Comparison of ENCODE assay signal across 9 mouse cellular contexts in genomic region chrX:97142237-97142636, GRCm38 (mm10).
DNase-seq lines count a peak whose midpoint lies in the region; ATAC-seq lines count a peak whose summit lies in the region.
"Had no signal": no experiment of that assay in that cellular context is flagged by ENCODE, and none has a peak within 500 bp of the region (broad histone marks: within the 10 kb centered on the region; RNA-seq: fewer than 3 reads in every experiment).

No protein-coding gene starts in this region.

- no peak for DNase-seq in heart, postnatal 36 days
- peak; percentile 2 for DNase-seq in ES-CJ7 (ENCODE audit: low read depth, low spot score)
- no peak for DNase-seq in midbrain, embryonic 14.5 days
- DNase-seq in thymus, postnatal 4 days, result no peak
- no peak for DNase-seq in urinary bladder, postnatal 14 days (ENCODE audit: low spot score)
- no peak for DNase-seq in thymus, postnatal 10 days (ENCODE audit: low spot score in 2 of 2)

- peak overlapping the region; percentile 52 for H3K4me2 ChIP-seq in heart, embryonic 13.5 days
- peak overlapping the region; percentile 43 for H3K4me2 ChIP-seq in forebrain, embryonic 16.5 days (ENCODE audit: low read length)
- peak overlapping the region; percentile 45 for H3K4me2 ChIP-seq in midbrain, embryonic 14.5 days (ENCODE audit: low read length)

- no peaks in the 10 kb centered on the region for H3K9me3 ChIP-seq in heart, embryonic 13.5 days
- H3K9me3 ChIP-seq in forebrain, embryonic 16.5 days (ENCODE audit: control insufficient read depth, low read length), result no peaks in the 10 kb centered on the region
- no peaks in the 10 kb centered on the region for H3K9me3 ChIP-seq in midbrain, embryonic 14.5 days (ENCODE audit: control insufficient read depth, low read length)

- H3K9ac ChIP-seq in heart, embryonic 13.5 days, result no peak overlapping the region
- no peak overlapping the region for H3K9ac ChIP-seq in forebrain, embryonic 16.5 days (replicated peaks; ENCODE audit: low read depth, low read length)
- H3K9ac ChIP-seq in midbrain, embryonic 14.5 days (replicated peaks; ENCODE audit: low read length), result no peak overlapping the region

- no peak overlapping the region for H3K27ac ChIP-seq in heart, embryonic 13.5 days (replicated peaks)
- H3K27ac ChIP-seq in forebrain, embryonic 16.5 days (ENCODE audit: low read length), result no peak overlapping the region
- no peak overlapping the region for H3K27ac ChIP-seq in midbrain, embryonic 14.5 days (replicated peaks; ENCODE audit: low read depth, low read length)
- H3K27ac ChIP-seq: left cerebral cortex, adult 2 months had no signal

- no peak for ATAC-seq in heart, embryonic 13.5 days (ENCODE audit: extremely low read depth, insufficient number of reproducible peaks, low FRiP score, low TSS enrichment)
- 0 out of 2 replicates have a peak, but pooled peaks have one; percentile 23 for ATAC-seq in forebrain, embryonic 16.5 days
- no peak for ATAC-seq in midbrain, embryonic 14.5 days (ENCODE audit: low FRiP score, low TSS enrichment)

- no peaks in the 10 kb centered on the region for H3K27me3 ChIP-seq in heart, embryonic 13.5 days (replicated peaks)
- no peaks in the 10 kb centered on the region for H3K27me3 ChIP-seq in forebrain, embryonic 16.5 days (replicated peaks; ENCODE audit: control insufficient read depth, insufficient read depth, low read length)
- no peaks in the 10 kb centered on the region for H3K27me3 ChIP-seq in midbrain, embryonic 14.5 days (ENCODE audit: control insufficient read depth, insufficient read depth, low read length)

- no peaks in the 10 kb centered on the region for H3K4me1 ChIP-seq in heart, embryonic 13.5 days
- no peaks in the 10 kb centered on the region for H3K4me1 ChIP-seq in forebrain, embryonic 16.5 days (replicated peaks; ENCODE audit: control insufficient read depth, insufficient read depth, low read length)
- no peaks in the 10 kb centered on the region for H3K4me1 ChIP-seq in midbrain, embryonic 14.5 days (ENCODE audit: control insufficient read depth, insufficient read depth, low read length)

- intact Hi-C loops in heart, postnatal 36 days (cut with DNase I), result no loop called here

- H3K36me3 ChIP-seq in heart, embryonic 13.5 days, result no peaks in the 10 kb centered on the region
- no peaks in the 10 kb centered on the region for H3K36me3 ChIP-seq in forebrain, embryonic 16.5 days (ENCODE audit: control insufficient read depth, insufficient read depth)
- no peaks in the 10 kb centered on the region for H3K36me3 ChIP-seq in midbrain, embryonic 14.5 days (ENCODE audit: control insufficient read depth, insufficient read depth, low read length)

- H3K4me3 ChIP-seq in heart, embryonic 13.5 days, result peak overlapping the region; percentile 33
- peak overlapping the region; percentile 26 for H3K4me3 ChIP-seq in forebrain, embryonic 16.5 days (replicated peaks; ENCODE audit: low read length)
- H3K4me3 ChIP-seq in midbrain, embryonic 14.5 days (replicated peaks; ENCODE audit: low read depth, low read length), result peak overlapping the region; percentile 20; the same call in 1 of the 2 replicates
- H3K4me3 ChIP-seq: left cerebral cortex, adult 2 months had no signal
